Mouse (Mus musculus) thymus, postnatal 0 days (tissue): ENCODE data around the gene Agbl3. TPM values are rescaled to one million over a fixed set of nuclear protein-coding genes. Genes with fewer than 3 reads are reported as not detected.

Experiments used
- DNase-seq: peaks from one replicate; pipeline ENCODE4 v3.0.0-alpha.2; 2015; ENCODE audit warnings: low spot score
- polyA plus RNA-seq: library from polyadenylated mRNA; unstranded; fragments of >200 nt; fragmentation: Nextera tagmentation; extraction: Ambion mirVana; gene quantifications from 2 replicates; pipeline ENCODE4 v1.2.1, GENCODE M21; 2015

Gene Agbl3
- polyA plus RNA-seq = 8.5 and 8.8 TPM in 2 replicates

- DNase-seq = peak; percentile 94
Observed at GRCm38 (mm10) chr6:34780231-34780942, at the start of gene Agbl3. Gene Agbl3 (plus strand): TSS chr6:34780432.

GRCm38 (mm10) chr6:34731007-34731406 is 49.2 kb upstream of the Agbl3 start:
- no peak for DNase-seq

- DNase-seq = no peak
Observed at GRCm38 (mm10) chr6:34731529-34731928, 48.7 kb upstream of the Agbl3 start.

GRCm38 (mm10) chr6:34734940-34735695 is 45.1 kb upstream of the Agbl3 start:
- no peak for DNase-seq

GRCm38 (mm10) chr6:34736934-34737333 is 43.3 kb upstream of the Agbl3 start:
- no peak for DNase-seq

- DNase-seq = no peak
Observed at GRCm38 (mm10) chr6:34743946-34744345, 36.3 kb upstream of the Agbl3 start.

- no peak for DNase-seq
Observed at GRCm38 (mm10) chr6:34747846-34748245, 32.4 kb upstream of the Agbl3 start.

GRCm38 (mm10) chr6:34748566-34748965 is 31.7 kb upstream of the Agbl3 start:
- no peak for DNase-seq

GRCm38 (mm10) chr6:34749526-34749925 is 30.7 kb upstream of the Agbl3 start:
- no peak for DNase-seq

- no peak for DNase-seq
Observed at GRCm38 (mm10) chr6:34750487-34751120, 29.6 kb upstream of the Agbl3 start.

GRCm38 (mm10) chr6:34751625-34752024 is 28.6 kb upstream of the Agbl3 start:
- DNase-seq = no peak

- DNase-seq = peak; percentile 39
Observed at GRCm38 (mm10) chr6:34754448-34754847, 25.8 kb upstream of the Agbl3 start.

- no peak for DNase-seq
Observed at GRCm38 (mm10) chr6:34758340-34758739, 21.9 kb upstream of the Agbl3 start.

- peak; percentile 64 for DNase-seq
Observed at GRCm38 (mm10) chr6:34760023-34760422, 20.2 kb upstream of the Agbl3 start.

- DNase-seq = no peak
Observed at GRCm38 (mm10) chr6:34765721-34766120, 14.5 kb upstream of the Agbl3 start.

- DNase-seq = no peak
Observed at GRCm38 (mm10) chr6:34769984-34770383, 10.2 kb upstream of the Agbl3 start.

GRCm38 (mm10) chr6:34770491-34770890 is 9.7 kb upstream of the Agbl3 start:
- DNase-seq = no peak

- no peak for DNase-seq
Observed at GRCm38 (mm10) chr6:34776396-34776795, 3.8 kb upstream of the Agbl3 start.

GRCm38 (mm10) chr6:34777094-34777493 is 3.1 kb upstream of the Agbl3 start:
- DNase-seq = no peak

GRCm38 (mm10) chr6:34777981-34778668 is 2.1 kb upstream of the Agbl3 start:
- DNase-seq = no peak

GRCm38 (mm10) chr6:34780943-34781289 is 684 bp downstream of the Agbl3 start:
- DNase-seq = no peak

GRCm38 (mm10) chr6:34782493-34782892 is 2.3 kb downstream of the Agbl3 start:
- no peak for DNase-seq
